Mouse (Mus musculus): ENCODE measurements around the gene Selplg. TPM values are rescaled to one million over a fixed set of nuclear protein-coding genes. Genes with fewer than 3 reads are reported as not detected.
"Not testable (repeated sequence)": the region's sequence is repeated elsewhere in the genome, so short reads cannot be mapped to it uniquely, and the experiment has no call there.

Gene Selplg
- polyA plus RNA-seq, 1 experiment from 2014 or later: 29.8 TPM

DNA sequence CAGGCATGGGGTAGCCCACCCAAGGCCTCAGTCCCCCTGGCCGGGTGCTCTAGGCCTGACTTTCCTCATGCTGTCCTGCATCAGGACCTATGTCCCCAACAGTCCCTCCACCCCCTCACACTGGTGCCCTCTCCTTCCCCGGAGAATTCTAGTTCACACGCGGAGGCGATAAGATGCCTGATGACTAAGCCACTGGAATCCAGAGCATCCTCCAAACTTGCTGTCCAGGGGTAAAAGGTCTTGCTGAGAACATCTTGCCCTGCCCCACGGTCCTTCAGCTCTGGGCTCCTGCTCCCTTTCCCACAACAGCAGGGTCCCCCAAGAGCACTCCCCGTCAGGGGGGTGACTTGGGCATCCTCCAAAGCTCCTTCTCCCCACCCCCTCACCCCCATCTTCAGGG is 49.8 kb downstream of the Selplg start:
- Histone ChIP-seq H3K9ac (ENCODE audit: low read length) (no peak overlapping the region), H3K27me3 (ENCODE audit: control insufficient read depth, insufficient read depth, low read length) (peaks cover 6% of the 10 kb centered on the region; the same call in 1 of the 2 replicates), H3K4me2 (ENCODE audit: low read depth, low read length) (no peak overlapping the region), H3K36me3 (ENCODE audit: control insufficient read depth, insufficient read depth) (no peaks in the 10 kb centered on the region), H3K9me3 (replicated peaks; ENCODE audit: control insufficient read depth, low read length) (no peaks in the 10 kb centered on the region), H3K4me1 (ENCODE audit: control insufficient read depth, insufficient read depth, low read length) (peaks cover 3% of the 10 kb centered on the region; the same call in 1 of the 2 replicates), H3K27ac (ENCODE audit: low read length) (no peak overlapping the region), H3K4me3 (ENCODE audit: low read length) (no peak overlapping the region)
- no peak for ATAC-seq (replicated peaks; ENCODE audit: extremely low read depth, insufficient read depth, low FRiP score)
- 44% methylated on average over 7 of the region's 7 CpGs for WGBS

DNA sequence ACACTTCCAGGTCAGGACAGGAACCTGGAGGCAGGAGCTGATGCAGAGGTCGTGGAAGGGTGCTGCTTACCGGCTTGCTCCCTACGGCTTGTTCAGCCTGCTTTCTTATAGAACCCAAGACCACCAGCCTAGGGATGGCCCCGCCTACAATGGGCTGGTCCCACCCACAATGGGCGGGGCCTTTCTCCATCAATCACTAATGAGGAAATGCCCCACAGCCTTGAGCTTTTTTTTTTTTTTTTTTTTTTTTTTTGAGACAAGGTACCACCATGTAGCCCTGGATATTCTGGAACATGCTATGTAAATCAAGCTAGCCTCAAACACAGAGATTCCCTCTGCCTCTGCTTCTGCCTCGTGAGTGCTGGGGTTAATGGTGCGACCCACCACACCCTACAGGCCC is 50.6 kb downstream of the Selplg start:
- no peak for ATAC-seq (replicated peaks; ENCODE audit: extremely low read depth, insufficient read depth, low FRiP score)
- Histone ChIP-seq H3K36me3 (ENCODE audit: control insufficient read depth, insufficient read depth) (peaks cover 6% of the 10 kb centered on the region), H3K27me3 (ENCODE audit: control insufficient read depth, insufficient read depth, low read length) (peaks cover 6% of the 10 kb centered on the region; the same call in 1 of the 2 replicates), H3K9ac (ENCODE audit: low read length) (no peak overlapping the region), H3K4me3 (ENCODE audit: low read length) (no peak overlapping the region), H3K9me3 (replicated peaks; ENCODE audit: control insufficient read depth, low read length) (no peaks in the 10 kb centered on the region), H3K27ac (ENCODE audit: low read length) (no peak overlapping the region), H3K4me2 (ENCODE audit: low read depth, low read length) (no peak overlapping the region), H3K4me1 (ENCODE audit: control insufficient read depth, insufficient read depth, low read length) (peaks cover 3% of the 10 kb centered on the region; the same call in 1 of the 2 replicates)
- 72% methylated on average over 7 of the region's 7 CpGs for WGBS

DNA sequence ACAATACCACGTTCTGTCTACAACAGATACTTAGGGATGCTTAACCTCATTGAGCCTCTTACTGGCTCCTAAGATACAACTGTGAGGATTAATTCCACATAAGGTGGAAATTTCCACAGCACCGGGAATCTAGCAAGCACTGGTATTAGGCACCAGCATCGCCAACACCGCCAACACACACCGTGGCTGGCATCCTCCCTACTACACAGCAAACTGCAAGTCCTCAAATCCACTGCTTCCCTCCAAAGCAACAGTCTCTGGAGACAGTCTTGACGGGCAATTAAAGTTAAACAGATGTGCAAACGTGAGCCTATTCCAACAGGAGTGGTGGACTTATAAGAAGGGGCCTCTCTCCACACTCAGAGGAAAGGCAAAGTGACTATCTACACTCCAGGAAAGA is 51.2 kb downstream of the Selplg start:
- Histone ChIP-seq H3K27me3 (ENCODE audit: control insufficient read depth, insufficient read depth, low read length) (peaks cover 6% of the 10 kb centered on the region; the same call in 1 of the 2 replicates), H3K4me1 (ENCODE audit: control insufficient read depth, insufficient read depth, low read length) (peaks cover 3% of the 10 kb centered on the region; the same call in 1 of the 2 replicates), H3K9ac (ENCODE audit: low read length) (no peak overlapping the region), H3K27ac (ENCODE audit: low read length) (no peak overlapping the region), H3K9me3 (replicated peaks; ENCODE audit: control insufficient read depth, low read length) (no peaks in the 10 kb centered on the region), H3K4me3 (ENCODE audit: low read length) (no peak overlapping the region), H3K36me3 (ENCODE audit: control insufficient read depth, insufficient read depth) (peaks cover 12% of the 10 kb centered on the region), H3K4me2 (ENCODE audit: low read depth, low read length) (no peak overlapping the region)
- 74% methylated on average over 7 of the region's 7 CpGs for WGBS
- ATAC-seq (replicated peaks; ENCODE audit: extremely low read depth, insufficient read depth, low FRiP score): no peak

DNA sequence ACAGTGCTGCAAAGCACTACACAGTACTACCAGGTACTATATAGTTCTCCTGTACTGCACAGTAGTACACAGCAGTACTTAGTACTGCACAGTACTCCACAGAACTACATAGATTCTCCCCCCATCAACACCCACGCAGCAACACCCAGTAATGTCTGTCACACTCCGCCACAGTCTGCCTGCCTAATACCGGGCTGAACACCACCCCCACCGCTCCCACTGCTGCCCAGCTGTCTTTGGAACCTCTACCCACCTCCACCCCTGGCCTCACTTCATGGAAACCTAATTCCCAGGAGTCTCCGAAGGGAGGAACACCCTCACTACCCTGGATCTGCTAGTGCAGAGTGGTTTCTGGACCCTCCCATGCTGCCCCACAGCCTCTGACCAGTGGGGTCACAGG is 51.7 kb downstream of the Selplg start:
- Histone ChIP-seq H3K9ac (ENCODE audit: low read length) (no peak overlapping the region), H3K27me3 (ENCODE audit: control insufficient read depth, insufficient read depth, low read length) (peaks cover 6% of the 10 kb centered on the region; the same call in 1 of the 2 replicates), H3K4me2 (ENCODE audit: low read depth, low read length) (no peak overlapping the region), H3K9me3 (replicated peaks; ENCODE audit: control insufficient read depth, low read length) (no peaks in the 10 kb centered on the region), H3K36me3 (ENCODE audit: control insufficient read depth, insufficient read depth) (peaks cover 16% of the 10 kb centered on the region), H3K27ac (ENCODE audit: low read length) (no peak overlapping the region), H3K4me3 (ENCODE audit: low read length) (no peak overlapping the region), H3K4me1 (ENCODE audit: control insufficient read depth, insufficient read depth, low read length) (peaks cover 3% of the 10 kb centered on the region; the same call in 1 of the 2 replicates)
- WGBS: 84% methylated on average over 5 of the region's 5 CpGs
- ATAC-seq (replicated peaks; ENCODE audit: extremely low read depth, insufficient read depth, low FRiP score): no peak

GRCm38 (mm10) chr5:113780082-113780752 is 52.2 kb downstream of the Selplg start:
- ATAC-seq (replicated peaks; ENCODE audit: extremely low read depth, insufficient read depth, low FRiP score): no peak
- WGBS: 90% methylated on average over 3 of the region's 3 CpGs
- no peak overlapping the region for H3K27ac ChIP-seq (ENCODE audit: low read length)
- H3K27me3 ChIP-seq (ENCODE audit: control insufficient read depth, insufficient read depth, low read length): peaks cover 6% of the 10 kb centered on the region; the same call in 1 of the 2 replicates
- H3K4me1 ChIP-seq (ENCODE audit: control insufficient read depth, insufficient read depth, low read length): peaks cover 3% of the 10 kb centered on the region; the same call in 1 of the 2 replicates
- no peaks in the 10 kb centered on the region for H3K9me3 ChIP-seq (replicated peaks; ENCODE audit: control insufficient read depth, low read length)
- H3K4me2 ChIP-seq (ENCODE audit: low read depth, low read length): no peak overlapping the region
- H3K4me3 ChIP-seq (ENCODE audit: low read length): no peak overlapping the region
- H3K9ac ChIP-seq (ENCODE audit: low read length): no peak overlapping the region
- peaks cover 19% of the 10 kb centered on the region for H3K36me3 ChIP-seq (ENCODE audit: control insufficient read depth, insufficient read depth)

GRCm38 (mm10) chr5:113779569-113779968 is 52.9 kb downstream of the Selplg start:
- ATAC-seq (replicated peaks; ENCODE audit: extremely low read depth, insufficient read depth, low FRiP score): no peak
- Histone ChIP-seq H3K4me3 (ENCODE audit: low read length) (no peak overlapping the region), H3K4me1 (ENCODE audit: control insufficient read depth, insufficient read depth, low read length) (peaks cover 3% of the 10 kb centered on the region; the same call in 1 of the 2 replicates), H3K9ac (ENCODE audit: low read length) (no peak overlapping the region), H3K27ac (ENCODE audit: low read length) (no peak overlapping the region), H3K9me3 (replicated peaks; ENCODE audit: control insufficient read depth, low read length) (no peaks in the 10 kb centered on the region), H3K36me3 (ENCODE audit: control insufficient read depth, insufficient read depth) (peaks cover 25% of the 10 kb centered on the region), H3K27me3 (ENCODE audit: control insufficient read depth, insufficient read depth, low read length) (peaks cover 6% of the 10 kb centered on the region; the same call in 1 of the 2 replicates), H3K4me2 (ENCODE audit: low read depth, low read length) (no peak overlapping the region)
- 70% methylated on average over 5 of the region's 5 CpGs for whole genome bisulfite sequencing

GRCm38 (mm10) chr5:113777728-113778127 is 54.7 kb downstream of the Selplg start:
- H3K9ac ChIP-seq (ENCODE audit: low read length); H3K4me3 ChIP-seq (ENCODE audit: low read length): not testable (repeated sequence)
- WGBS: 84% methylated on average over 8 of the region's 8 CpGs

GRCm38 (mm10) chr5:113776896-113777226 is 55.6 kb downstream of the Selplg start:
- no peak for ATAC-seq (replicated peaks; ENCODE audit: extremely low read depth, insufficient read depth, low FRiP score)
- peaks cover 29% of the 10 kb centered on the region for H3K36me3 ChIP-seq (ENCODE audit: control insufficient read depth, insufficient read depth)
- H3K4me2 ChIP-seq (ENCODE audit: low read depth, low read length): no peak overlapping the region
- WGBS: 87% methylated on average over 8 of the region's 8 CpGs
- no peaks in the 10 kb centered on the region for H3K27me3 ChIP-seq (ENCODE audit: control insufficient read depth, insufficient read depth, low read length)
- H3K27ac ChIP-seq (ENCODE audit: low read length): no peak overlapping the region; the same call in 1 of the 2 replicates
- no peak overlapping the region for H3K9ac ChIP-seq (ENCODE audit: low read length)
- no peaks in the 10 kb centered on the region for H3K9me3 ChIP-seq (replicated peaks; ENCODE audit: control insufficient read depth, low read length)
- H3K4me1 ChIP-seq (ENCODE audit: control insufficient read depth, insufficient read depth, low read length): peaks cover 10% of the 10 kb centered on the region
- H3K4me3 ChIP-seq (ENCODE audit: low read length): no peak overlapping the region

More at GRCm38 (mm10) chr5:113777728-113778127, 54.7 kb downstream of the Selplg start:
- not testable (repeated sequence) for H3K27ac ChIP-seq (ENCODE audit: low read length); ATAC-seq (replicated peaks; ENCODE audit: extremely low read depth, insufficient read depth, low FRiP score); H3K4me2 ChIP-seq (ENCODE audit: low read depth, low read length); H3K9me3 ChIP-seq (replicated peaks; ENCODE audit: control insufficient read depth, low read length); H3K27me3 ChIP-seq (ENCODE audit: control insufficient read depth, insufficient read depth, low read length); H3K4me1 ChIP-seq (ENCODE audit: control insufficient read depth, insufficient read depth, low read length)
- H3K36me3 ChIP-seq (ENCODE audit: control insufficient read depth, insufficient read depth): peaks cover 29% of the 10 kb centered on the region

DNA sequence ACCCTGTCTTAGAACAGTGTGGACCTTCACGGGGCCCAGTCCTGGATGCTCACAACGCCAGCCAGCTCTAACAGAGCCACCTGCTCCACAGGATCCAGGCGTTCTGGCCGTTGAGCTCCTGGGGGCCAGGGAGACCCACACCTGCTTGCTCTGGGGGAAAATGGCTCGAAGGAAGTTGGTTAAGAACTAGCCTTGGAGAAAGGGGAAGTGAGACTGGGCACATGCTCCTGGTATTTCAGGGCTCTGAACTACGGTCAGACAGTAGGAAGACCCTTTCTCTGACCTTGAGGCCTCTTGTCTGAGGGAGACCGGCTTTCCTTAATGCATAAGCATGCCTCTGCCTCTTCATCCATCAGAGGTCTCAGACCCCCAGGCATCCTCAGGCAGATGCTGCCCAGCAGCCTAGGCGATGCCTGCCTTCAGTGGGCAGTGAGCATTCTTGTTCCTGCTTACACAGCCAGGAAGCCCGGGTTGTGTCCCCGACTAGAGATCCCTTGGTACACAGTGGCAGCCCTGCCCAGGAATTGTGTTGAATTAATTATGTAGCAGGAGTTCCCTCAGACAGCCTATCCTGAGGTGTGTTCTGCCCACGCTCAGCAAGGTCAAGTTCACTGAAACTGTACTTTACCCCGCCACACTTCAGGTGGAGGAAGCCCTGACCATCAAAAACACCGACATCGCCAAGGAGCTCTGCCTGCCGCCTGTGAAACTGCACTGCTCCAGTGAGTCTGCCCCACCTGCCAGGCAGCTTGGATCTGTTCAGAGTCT is 56.1 kb downstream of the Selplg start:
- no peak overlapping the region for H3K4me2 ChIP-seq (ENCODE audit: low read depth, low read length)
- H3K27ac ChIP-seq (ENCODE audit: low read length): no peak overlapping the region; the same call in 1 of the 2 replicates
- no peak overlapping the region for H3K4me3 ChIP-seq (ENCODE audit: low read length)
- H3K9ac ChIP-seq (ENCODE audit: low read length): no peak overlapping the region
- ATAC-seq (replicated peaks; ENCODE audit: extremely low read depth, insufficient read depth, low FRiP score): no peak
- H3K9me3 ChIP-seq (replicated peaks; ENCODE audit: control insufficient read depth, low read length): no peaks in the 10 kb centered on the region
- peaks cover 10% of the 10 kb centered on the region for H3K4me1 ChIP-seq (ENCODE audit: control insufficient read depth, insufficient read depth, low read length)
- H3K27me3 ChIP-seq (ENCODE audit: control insufficient read depth, insufficient read depth, low read length): no peaks in the 10 kb centered on the region
- peaks cover 29% of the 10 kb centered on the region for H3K36me3 ChIP-seq (ENCODE audit: control insufficient read depth, insufficient read depth)
- WGBS: 84% methylated on average over 15 of the region's 15 CpGs

All from heart, embryonic 16.5 days (tissue).